Mouse (Mus musculus) activated CD4-positive, CD25-positive, alpha-beta regulatory T cell, adult 4 months (primary cell): Measurements from ENCODE around the gene Srgap1. TPM values are rescaled to one million over a fixed set of nuclear protein-coding genes. Genes with fewer than 3 reads are reported as not detected.
A peak's percentile ranks its signal among the peaks of the same experiment; 100 is the strongest.

Experiments
- ATAC-seq: one replicate; pipeline ENCODE4 v1.8.0; 2017
- polyA plus RNA-seq, 2 experiments: library from polyadenylated mRNA; unstranded; fragments of 100-300 nt; shearing (Covaris generic); gene quantifications; one replicate each; pipeline ENCODE4 v1.2.1; 2017

Gene Srgap1
- polyA plus RNA-seq, 2 experiments from 2014 or later: 0.18 to 0.20 TPM

DNA sequence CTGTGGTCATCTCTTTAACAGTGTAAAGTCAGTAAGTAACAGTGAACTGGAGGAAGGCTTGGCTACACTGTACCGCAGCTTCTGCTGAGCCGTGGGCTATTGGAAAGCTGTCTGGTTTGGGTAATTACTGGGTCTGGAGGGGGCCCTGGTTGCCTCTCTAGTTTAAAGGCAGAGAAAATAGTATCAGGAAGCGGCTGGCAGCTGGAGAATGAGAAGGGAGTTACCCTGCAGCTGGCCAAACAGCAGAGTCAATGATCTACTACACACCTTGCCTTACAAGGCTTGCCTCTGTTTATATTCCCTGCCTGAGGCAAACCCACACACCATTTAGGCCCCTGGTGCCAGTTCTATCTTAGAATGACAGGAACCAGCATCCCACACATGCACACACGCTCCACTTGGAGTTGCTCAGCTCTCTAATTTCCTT is 174.0 kb downstream of the Srgap1 start:
- no peak for ATAC-seq

DNA sequence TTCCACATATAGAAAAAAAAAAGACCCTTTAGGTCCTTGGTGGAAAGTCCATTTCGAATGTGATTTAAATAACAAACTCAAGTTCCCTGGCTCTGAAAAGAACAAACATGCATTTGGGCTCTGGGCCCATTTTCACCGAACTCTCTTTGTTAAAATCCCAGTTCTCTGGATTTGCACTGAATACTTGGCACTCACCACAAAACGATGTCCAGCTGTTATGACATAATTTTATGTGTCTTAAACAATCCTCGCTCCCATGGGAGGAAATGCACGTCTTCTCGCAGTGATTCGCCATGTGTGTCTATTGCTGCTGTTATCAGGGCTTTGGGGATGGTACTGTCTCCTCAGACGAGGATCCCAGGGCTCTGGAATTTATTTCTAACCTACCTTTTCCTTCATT is 177.2 kb downstream of the Srgap1 start:
- ATAC-seq: no peak

DNA sequence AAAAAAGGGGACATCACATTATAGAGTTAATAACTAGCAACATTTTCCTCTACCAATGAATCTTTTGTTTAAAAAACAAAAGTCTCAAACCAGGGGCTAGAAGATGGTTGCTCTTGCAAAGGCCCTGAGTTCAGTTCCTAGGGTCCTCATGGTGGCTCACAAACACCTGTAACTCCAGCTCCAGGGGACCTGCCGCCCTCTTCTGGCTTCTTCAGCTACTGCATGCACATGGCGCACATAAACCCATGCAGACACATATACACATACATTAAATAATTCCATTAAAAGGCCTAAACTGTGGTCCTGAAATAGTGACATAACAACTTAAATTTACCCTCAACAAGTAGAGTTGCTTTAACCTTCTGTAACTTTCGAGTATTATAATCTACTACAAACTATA is 178.9 kb downstream of the Srgap1 start:
- ATAC-seq: no peak

DNA sequence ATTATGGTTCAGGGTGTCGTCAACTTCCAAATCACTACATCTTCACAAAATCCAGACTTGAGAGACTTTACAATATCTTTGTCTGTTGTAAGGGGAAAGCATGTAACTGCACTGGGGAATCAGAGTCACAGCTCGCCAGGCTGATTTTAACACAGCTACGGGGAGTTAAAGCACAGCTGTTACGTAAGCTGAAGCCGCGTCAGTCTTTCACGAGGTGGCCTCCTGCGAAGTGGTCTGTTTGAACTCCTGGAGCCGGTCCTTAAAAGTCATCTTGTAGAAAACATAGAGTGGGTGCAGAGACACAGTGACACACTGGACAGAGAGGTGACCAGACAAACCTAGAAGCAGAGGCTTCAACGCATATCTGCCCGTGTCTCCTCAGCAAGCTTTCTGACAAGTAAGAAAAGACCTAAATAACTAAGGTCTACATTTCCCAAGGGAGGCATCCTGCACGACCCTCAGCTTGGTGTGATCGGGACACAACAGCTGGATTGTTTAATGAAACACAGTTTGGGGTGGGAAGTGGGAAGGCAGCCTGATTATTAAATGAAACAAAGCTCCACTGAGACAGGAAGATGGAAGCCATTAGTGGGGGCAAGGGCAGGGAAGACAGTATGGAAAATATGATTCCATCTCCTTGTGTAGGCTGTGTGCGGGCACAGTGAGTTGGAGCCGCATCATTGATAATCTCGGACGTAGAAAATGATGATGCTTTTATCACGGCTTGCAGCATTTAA is 181.4 kb downstream of the Srgap1 start:
- ATAC-seq: no peak

DNA sequence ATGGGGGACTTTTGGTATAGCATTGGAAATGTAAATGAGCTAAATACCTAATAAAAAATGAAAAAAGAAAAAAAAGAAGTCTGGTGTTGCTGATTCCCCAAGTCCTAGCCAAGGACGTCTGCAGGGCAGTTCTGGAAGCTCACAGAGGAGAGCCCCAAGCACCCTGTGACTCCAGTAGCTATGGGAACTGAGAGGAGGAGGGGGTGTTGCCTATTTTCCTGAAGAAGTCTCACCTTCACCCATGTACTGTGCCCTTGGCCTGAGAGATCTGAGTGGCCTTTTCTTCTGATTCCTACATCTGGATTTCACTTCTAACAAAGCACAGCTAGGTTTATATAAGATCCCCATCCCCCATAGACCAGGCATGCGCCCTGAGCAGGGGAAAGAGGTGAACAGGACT is 186.2 kb downstream of the Srgap1 start:
- ATAC-seq: no peak

DNA sequence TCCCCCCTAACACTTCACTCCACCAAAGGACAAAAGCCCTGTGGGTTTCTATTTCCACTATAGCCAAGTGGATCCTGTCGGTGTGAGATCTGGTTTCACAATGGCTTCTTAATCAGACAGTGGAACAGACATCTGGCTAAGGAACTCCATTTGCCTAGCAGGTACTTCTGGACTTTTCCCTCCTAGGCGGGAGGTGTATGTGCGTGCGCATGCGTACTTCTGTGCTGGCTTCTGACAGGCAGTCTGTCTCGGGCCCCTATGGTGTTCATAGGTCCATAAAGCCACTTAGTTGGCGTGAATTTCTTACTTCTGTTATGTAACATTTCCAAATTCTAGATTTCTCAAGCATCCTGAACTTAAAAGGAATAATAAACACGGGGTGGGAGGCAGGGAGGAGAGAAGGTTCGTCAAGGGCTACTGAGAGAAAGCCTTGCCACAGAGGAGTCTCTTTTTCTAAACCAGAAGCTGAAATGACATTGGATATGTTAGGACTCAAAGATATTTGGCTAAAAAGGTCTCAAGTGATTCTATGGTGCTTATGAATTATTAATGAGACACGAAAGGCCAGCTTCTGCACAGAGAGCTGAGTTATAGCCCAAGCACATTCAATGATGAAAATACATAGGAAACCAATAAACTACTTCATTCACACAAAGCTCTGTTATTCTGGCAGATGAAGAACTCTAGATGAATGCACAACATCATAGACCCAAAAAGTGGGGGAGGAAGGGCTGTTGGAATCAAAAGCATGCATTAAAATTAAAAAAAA is 187.1 kb downstream of the Srgap1 start:
- ATAC-seq: no peak

DNA sequence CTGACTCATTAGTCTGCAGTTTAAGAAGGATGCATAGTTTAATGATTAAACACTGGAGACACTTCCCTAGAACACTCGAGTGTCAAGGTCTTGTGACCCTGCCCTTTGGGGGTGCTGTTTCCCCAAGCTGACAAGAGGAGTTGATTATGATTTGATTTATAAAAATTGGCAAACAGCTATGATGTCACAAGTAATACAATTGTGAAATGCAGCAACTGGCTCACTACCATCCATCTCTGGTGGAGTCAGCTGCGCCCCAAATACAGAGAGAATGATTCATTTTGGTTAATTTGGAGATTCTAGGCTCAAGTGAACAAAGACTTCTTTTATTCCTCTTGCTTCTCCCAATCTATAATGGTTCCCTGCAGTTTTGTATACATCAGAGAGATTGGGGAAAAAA is 188.2 kb downstream of the Srgap1 start:
- ATAC-seq: no peak

DNA sequence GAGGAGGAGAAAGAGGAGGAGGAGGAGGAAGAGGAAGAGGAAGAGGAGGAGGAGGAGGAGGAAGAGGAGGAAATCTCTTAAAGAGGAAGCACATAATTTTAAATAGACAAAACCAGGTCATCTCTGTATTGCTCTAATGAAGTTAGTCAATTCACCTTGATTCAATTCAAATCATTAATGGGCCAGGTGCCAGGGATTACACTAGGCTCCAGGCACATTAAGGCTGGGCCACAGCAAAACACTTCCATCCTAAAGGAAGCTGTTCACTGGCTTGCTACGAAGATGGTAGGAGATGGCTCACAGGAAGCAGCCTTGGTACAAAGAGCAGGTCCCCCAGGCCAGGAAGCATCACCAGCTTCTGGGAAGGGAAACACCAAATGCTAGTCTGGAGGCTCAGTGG is 189.0 kb downstream of the Srgap1 start:
- no peak for ATAC-seq

DNA sequence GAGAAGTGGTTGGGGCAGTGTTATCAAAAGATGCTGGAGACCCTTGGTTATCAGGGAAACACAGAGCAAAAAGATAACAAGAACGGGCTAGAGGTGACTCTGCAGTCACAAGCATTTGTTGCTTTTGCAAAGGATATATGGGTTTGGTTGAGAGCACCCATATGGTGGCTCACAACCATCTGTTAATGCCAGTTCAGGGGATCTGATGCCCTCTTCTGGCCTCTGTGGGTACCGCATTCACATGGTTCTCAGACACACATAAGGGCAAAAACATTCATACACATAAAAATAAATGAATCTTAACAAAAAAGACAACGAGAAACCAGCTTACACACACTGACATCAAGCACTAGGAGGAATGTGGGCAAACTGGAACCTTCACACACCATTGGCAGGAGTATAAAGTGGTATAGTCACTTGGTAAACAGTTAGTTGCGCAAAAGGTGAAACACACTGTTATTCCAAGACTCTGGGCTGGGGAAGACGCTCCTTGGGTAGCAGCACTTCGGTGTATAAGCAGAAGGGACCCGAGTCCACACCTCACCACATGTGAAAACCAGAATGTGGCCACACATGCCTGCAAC is 191.2 kb downstream of the Srgap1 start:
- no peak for ATAC-seq

DNA sequence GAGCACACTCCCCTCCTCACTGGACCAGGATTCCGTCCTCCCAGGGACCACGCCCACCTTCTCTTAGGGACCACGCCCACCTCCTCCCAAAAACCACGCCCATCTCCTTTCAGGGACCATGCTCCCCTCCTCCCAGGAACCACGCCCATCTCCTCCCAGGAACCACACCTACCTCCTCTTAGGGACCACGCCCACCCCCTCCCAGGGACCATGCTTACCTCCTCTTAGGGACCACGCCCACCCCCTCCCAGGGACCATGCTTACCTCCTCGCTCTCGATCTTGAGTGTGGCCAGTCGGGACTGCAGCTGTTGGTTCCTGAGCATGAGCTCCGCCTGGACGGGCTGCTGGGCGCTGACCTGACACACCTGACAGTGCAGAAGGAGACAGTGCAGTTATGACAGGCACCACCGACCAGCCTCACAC is 193.7 kb downstream of the Srgap1 start:
- ATAC-seq: no peak

DNA sequence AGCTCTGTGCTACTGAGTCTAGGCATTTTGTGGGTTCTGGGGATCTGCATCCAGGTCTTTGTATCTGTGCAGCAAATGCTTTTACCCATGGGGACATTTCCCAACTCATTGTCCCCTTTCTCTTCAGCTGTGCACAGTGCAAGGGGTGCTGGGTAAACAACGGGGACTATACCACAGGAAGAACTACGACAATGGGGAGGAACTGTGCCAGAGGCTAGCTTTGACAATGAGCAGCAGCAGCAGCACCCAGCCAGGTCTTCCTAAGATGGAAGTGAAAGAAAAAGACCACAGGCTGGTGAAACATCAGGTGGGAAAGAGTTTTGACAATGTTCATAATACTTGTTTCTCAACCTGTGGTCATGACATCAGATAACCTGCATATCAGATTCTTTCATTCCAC is 197.6 kb downstream of the Srgap1 start:
- no peak for ATAC-seq

DNA sequence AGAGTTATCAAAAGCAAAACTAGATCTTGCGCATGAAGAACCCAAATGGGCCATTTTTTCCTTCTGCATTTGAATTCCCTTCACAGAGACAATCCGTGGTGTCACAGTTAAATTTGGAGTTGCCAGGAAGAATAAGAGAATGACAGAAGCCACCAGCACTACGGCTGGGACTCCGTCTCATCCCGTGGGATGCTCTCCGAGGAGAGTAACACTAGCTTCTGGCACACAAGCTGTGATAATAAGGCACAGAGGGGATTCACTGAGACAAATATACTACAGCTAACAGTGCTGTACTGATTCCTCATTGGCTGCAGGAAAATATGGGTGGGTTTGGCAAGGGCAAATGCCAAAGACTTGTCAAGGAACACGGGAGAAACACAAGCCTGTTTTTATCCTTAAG is 201.4 kb downstream of the Srgap1 start:
- ATAC-seq: no peak

DNA sequence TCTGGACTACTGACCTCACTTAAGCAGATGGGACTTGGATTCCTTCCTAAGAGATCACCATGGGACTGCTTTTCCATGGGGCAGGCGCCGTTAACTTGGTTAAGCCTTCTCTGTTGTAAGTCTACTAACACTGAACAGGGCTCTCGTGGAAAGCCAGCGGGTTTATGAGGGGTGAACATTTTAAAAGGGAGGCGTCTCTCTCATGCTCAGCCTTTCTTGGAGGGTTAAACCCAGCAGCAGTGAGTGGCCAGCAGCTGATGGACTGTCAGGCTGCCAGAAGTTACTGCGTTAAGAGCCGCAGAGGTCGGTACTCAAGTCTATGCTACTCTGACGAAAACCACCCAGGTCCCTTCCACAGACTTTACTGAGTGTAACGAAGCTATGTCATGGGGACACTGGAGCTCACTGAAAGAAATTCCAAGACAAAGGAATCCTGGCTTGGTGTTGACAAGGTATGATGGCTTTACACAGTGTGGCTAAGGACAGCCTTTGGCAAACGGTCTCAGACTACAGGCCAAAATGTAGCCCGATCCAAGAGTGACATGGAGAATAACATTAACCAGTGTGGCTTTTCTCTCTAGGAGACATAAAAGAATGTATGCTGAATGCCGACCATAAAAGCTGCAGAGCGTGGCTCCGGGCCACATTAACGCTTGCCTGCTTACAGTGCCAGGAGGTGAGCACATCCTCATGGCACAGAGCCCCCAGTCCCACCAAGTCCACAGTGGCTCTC is 209.8 kb downstream of the Srgap1 start:
- ATAC-seq: no peak

DNA sequence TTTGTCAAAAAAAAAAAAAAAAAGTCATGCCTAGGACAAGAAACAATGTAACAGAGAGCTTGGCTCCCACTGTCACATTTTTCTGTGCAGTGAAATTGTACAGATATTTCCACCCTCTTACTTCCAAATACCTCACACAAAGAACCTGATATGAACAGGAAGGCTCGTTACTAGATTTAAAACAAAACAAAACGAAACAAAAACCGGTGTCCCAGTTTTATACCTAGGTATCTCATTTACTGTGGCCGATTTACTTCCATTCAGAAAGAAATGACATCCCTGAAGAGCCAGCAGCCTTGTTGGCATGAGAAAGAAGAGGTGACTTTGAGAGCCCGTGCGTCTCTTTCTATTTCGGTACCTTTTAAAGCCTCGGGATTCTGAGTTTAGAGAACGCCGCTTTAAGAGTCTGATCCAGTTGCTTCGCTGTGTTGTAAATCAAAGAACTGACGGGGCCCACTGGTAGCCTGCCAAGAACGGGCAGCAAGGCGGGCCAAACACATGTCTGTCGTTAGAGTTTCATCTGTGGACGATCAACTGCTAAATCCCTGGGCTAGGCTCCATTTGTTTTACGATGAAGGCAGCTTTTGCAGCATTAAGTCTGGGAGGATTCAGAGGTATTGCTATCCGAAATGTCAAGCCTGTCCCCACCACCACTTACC is 210.5 kb downstream of the Srgap1 start:
- peak; percentile 50 for ATAC-seq

DNA sequence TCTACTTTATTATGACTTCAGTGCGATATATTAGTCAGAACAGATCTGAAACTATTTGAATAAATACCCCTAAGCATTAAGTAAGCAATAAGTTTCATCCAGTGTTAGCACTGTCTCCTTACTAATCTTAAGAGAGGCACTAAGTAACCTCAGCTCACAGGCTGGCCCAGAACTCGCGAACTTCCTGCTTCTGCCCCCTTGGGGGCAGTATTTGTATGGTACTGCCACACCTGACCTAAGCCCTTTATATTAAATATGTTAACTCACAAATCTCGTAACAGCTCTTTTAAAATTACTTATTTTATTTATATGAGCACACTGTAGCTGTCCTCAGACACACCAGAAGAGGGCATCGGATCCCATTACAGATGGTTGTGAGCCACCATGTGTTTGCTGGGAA is 213.7 kb downstream of the Srgap1 start:
- ATAC-seq: peak; percentile 61

DNA sequence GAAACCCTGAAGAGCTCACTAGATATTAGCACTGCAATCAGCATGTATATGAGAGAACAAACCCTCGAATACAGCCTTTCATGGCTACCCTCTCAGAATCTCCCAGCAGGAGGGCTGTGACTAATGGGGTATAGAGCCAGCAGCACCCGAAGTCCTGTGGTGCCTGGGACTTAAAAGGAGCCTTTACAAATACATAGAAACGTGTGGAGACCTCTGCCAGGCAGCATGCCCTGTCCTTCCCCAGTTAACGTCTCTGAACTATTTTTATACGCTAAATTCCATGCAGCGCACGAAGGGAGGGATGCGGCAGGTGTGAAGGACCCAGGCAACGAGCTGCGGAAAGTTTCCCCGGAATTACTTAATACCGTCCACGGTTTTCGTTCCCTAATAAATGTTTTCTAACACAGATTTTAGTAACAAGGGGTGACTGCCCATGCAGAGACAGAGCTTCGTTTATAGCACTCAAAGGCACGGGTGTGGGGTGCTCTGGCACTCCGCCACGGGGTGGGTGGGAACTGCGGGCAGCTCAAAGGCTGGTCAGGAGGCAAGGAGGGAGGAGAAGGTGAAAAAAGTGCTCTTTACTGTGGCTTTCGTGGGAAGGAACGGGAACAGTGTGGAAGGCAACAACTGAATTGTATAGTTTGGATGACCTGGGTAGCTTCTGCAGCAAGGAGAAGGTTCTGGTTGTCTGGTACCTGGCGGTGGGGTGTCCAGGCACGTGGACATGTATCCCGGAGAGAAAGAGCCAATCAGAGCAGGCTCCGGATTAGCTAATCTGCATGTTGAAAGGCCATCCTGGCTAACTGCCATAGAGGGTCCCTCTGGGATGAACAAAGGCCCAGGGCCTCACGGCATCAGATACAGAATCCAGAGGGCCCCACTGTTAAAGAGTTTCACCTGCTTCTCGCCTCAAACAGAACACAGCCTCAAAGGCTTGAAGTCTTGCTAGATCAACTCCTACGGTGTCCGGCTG is 216.5 kb downstream of the Srgap1 start:
- no peak for ATAC-seq

DNA sequence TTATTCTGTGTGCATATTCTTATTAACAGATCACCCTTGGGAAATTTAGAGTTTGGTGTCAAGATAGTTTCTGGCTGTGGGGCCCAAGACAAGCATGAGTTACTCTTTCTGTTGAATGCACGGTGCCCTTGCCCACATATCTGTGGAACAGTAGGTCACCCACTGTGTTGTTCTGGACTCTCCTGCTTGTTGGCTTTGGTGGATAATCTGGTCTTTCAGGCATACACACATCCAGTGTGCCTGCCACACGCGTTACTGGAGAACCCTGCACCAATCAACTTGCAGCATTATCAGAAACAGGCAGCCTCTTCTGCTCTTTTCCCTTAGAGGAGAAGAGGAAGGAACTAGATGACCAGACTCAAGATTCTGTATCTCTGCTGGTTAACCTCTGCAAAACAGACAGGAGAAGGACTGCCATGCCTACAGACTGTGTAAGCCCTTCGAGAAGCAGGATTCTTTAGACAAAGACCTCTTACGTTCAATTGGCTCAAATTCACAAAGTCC is 217.3 kb downstream of the Srgap1 start:
- no peak for ATAC-seq

DNA sequence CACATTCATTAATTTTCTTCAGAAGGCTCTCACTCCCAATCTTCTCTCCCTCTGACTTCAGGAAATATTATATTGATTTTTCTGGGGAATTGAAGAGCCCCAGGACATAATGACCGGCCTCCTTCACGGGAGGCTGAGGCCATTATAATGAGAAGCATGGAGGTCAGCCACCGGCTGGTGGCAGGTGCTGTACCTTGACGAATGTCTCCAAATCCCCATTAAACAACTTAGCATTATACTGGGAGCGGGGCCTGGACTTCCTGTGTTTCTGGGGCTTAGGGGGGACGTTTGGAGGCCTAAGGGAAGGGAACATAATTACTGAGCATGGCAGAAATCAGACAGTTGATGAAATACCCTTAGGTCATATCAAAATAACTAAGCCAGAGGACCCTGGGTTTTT is 218.1 kb downstream of the Srgap1 start:
- no peak for ATAC-seq

DNA sequence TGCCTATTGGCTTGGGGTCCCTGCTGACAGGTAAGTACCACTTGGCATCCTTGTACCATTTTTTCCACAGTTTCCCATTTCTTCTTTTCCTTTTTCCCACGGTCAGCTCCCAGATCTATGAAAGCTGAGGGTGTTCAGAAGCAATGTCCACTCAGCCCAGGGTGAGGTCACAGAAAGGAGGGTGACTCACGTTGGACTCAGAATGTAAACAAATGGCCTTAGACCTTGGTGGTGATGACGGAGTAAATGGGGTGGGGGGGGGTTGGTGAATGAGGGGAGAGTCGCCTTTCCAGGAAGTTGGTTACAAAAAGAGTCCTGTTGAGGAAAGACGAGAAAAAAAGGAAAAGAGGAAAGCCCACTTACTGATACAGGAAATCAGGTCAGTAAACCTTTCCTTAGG is 224.4 kb downstream of the Srgap1 start:
- no peak for ATAC-seq

DNA sequence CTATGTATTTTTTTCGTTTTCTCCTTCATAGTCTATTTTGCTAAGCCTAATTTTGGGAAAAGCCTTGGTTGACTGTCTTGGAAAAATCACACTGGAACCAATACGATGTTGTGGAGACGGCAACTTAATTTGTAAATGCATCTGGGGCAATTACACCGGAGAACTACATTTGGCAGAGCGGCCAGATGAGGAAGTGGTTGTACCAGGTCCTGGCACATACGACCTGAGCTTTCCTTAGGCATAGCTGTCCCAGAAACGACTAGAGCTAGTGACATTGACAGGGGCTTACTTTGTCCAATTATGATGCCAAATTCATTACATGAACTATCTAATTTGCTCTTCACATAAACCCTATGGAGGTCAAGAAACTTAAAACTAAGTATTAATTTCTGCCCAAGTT is 226.3 kb downstream of the Srgap1 start:
- ATAC-seq: no peak

DNA sequence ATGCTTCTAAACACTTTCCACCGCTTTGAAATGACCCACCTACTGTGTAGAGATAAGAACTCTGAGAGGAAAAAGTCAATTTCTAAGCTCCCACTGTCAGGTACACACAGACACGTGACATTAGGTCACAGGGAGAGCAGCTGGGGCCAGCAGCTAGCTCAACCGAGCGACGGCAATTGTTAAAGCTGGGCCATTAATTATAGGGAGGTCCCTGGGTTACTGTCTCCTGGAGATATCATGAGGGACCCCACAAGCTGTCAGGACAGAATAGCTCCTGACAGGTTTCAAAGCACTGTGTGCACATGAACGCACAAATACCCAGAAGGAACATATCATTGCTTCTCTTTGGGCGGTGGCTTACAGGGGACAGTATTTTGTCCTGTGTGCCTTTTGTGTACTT is 229.1 kb downstream of the Srgap1 start:
- ATAC-seq: no peak
